Mouse (Mus musculus): ENCODE measurements around the gene Brd1. TPM values are rescaled to one million over a fixed set of nuclear protein-coding genes. Genes with fewer than 3 reads are reported as not detected.

Brd1 gene
- total and polyA plus RNA-seq, 2 experiments from 2014 or later, result 13.1 to 45.2 TPM

- no peak overlapping the region for H3K27ac ChIP-seq
- ATAC-seq, result no peak
These were observed 27.7 kb downstream of the Brd1 start for GRCm38 (mm10) chr15:88706320-88706719.

GRCm38 (mm10) chr15:88704284-88704683, 29.7 kb downstream of the Brd1 start:
- WGBS, result 59% methylated on average over 1 of the region's 1 CpGs
- no peaks in the 10 kb centered on the region for H3K27me3 ChIP-seq (ENCODE audit: insufficient read depth, low read length)
- TF ChIP-seq CTCF (IDR thresholded peaks at IDR 0.05; ENCODE audit: low read depth), result no peak
- peaks cover 78% of the 10 kb centered on the region for H3K36me3 ChIP-seq (ENCODE audit: insufficient read depth, low read length)
- no peak overlapping the region for H3K27ac ChIP-seq
- DNase-seq (ENCODE audit: low spot score) (no peak), ATAC-seq (no peak)
- H3K4me3 ChIP-seq (ENCODE audit: low read length), result no peak overlapping the region
- H3K9me3 ChIP-seq (ENCODE audit: low read length), result no peaks in the 10 kb centered on the region
- no peak overlapping the region for H3K9ac ChIP-seq (replicated peaks; ENCODE audit: low read length)
- H3K4me1 ChIP-seq (ENCODE audit: insufficient read depth, low read length), result no peaks in the 10 kb centered on the region
- H3K4me2 ChIP-seq (ENCODE audit: low read depth, low read length), result no peak overlapping the region

More at GRCm38 (mm10) chr15:88706320-88706719, 27.7 kb downstream of the Brd1 start:
- no peak overlapping the region for H3K9ac ChIP-seq (replicated peaks; ENCODE audit: low read length)
- DNase-seq (ENCODE audit: low spot score), result no peak
- no peak for TF ChIP-seq CTCF (IDR thresholded peaks at IDR 0.05; ENCODE audit: low read depth)
- WGBS, result 90% methylated on average over 6 of the region's 6 CpGs
- H3K4me1 ChIP-seq (ENCODE audit: insufficient read depth, low read length), result no peaks in the 10 kb centered on the region
- H3K4me2 ChIP-seq (ENCODE audit: low read depth, low read length), result no peak overlapping the region
- no peaks in the 10 kb centered on the region for H3K27me3 ChIP-seq (ENCODE audit: insufficient read depth, low read length)
- no peak overlapping the region for H3K4me3 ChIP-seq (ENCODE audit: low read length)
- H3K36me3 ChIP-seq (ENCODE audit: insufficient read depth, low read length), result peaks cover 74% of the 10 kb centered on the region
- H3K9me3 ChIP-seq (ENCODE audit: low read length), result no peaks in the 10 kb centered on the region

- 30% methylated on average over 3 of the region's 3 CpGs for WGBS
- Histone ChIP-seq H3K9me3 (ENCODE audit: low read length) (no peaks in the 10 kb centered on the region), H3K27me3 (ENCODE audit: insufficient read depth, low read length) (no peaks in the 10 kb centered on the region), H3K9ac (replicated peaks; ENCODE audit: low read length) (no peak overlapping the region), H3K27ac (no peak overlapping the region), H3K36me3 (ENCODE audit: insufficient read depth, low read length) (peaks cover 67% of the 10 kb centered on the region), H3K4me3 (ENCODE audit: low read length) (no peak overlapping the region), H3K4me1 (ENCODE audit: insufficient read depth, low read length) (no peaks in the 10 kb centered on the region), H3K4me2 (ENCODE audit: low read depth, low read length) (no peak overlapping the region)
- TF ChIP-seq CTCF (IDR thresholded peaks at IDR 0.05; ENCODE audit: low read depth), result no peak
- no peak for ATAC-seq
- peak; percentile 39 for DNase-seq (ENCODE audit: low spot score)
These were observed 31.5 kb downstream of the Brd1 start for GRCm38 (mm10) chr15:88702501-88702900.

GRCm38 (mm10) chr15:88700759-88701158, 33.3 kb downstream of the Brd1 start:
- 42% methylated on average over 18 of the region's 18 CpGs for WGBS
- Histone ChIP-seq H3K27ac (peak overlapping the region; percentile 48; the same call in 1 of the 2 replicates), H3K4me2 (ENCODE audit: low read depth, low read length) (no peak overlapping the region), H3K36me3 (ENCODE audit: insufficient read depth, low read length) (peaks cover 57% of the 10 kb centered on the region), H3K27me3 (ENCODE audit: insufficient read depth, low read length) (no peaks in the 10 kb centered on the region), H3K9ac (replicated peaks; ENCODE audit: low read length) (no peak overlapping the region), H3K4me1 (ENCODE audit: insufficient read depth, low read length) (no peaks in the 10 kb centered on the region), H3K9me3 (ENCODE audit: low read length) (no peaks in the 10 kb centered on the region), H3K4me3 (ENCODE audit: low read length) (no peak overlapping the region)
- ATAC-seq, result peak; percentile 70; the same call in 1 of the 2 replicates
- TF ChIP-seq CTCF (IDR thresholded peaks at IDR 0.05; ENCODE audit: low read depth), result no peak
- DNase-seq (ENCODE audit: low spot score), result peak; percentile 74

- ATAC-seq, result no peak
- TF ChIP-seq CTCF (IDR thresholded peaks at IDR 0.05; ENCODE audit: low read depth), result no peak
- Histone ChIP-seq H3K4me2 (ENCODE audit: low read depth, low read length) (no peak overlapping the region), H3K9me3 (ENCODE audit: low read length) (no peaks in the 10 kb centered on the region), H3K27me3 (ENCODE audit: insufficient read depth, low read length) (no peaks in the 10 kb centered on the region), H3K4me3 (ENCODE audit: low read length) (no peak overlapping the region), H3K9ac (replicated peaks; ENCODE audit: low read length) (no peak overlapping the region), H3K27ac (no peak overlapping the region), H3K4me1 (ENCODE audit: insufficient read depth, low read length) (no peaks in the 10 kb centered on the region), H3K36me3 (ENCODE audit: insufficient read depth, low read length) (peaks cover 60% of the 10 kb centered on the region)
- 84% methylated on average over 5 of the region's 5 CpGs for WGBS
- no peak for DNase-seq (ENCODE audit: low spot score)
These were observed 34.5 kb downstream of the Brd1 start for GRCm38 (mm10) chr15:88699508-88699907.

- no peak for TF ChIP-seq CTCF (IDR thresholded peaks at IDR 0.05; ENCODE audit: low read depth)
- H3K4me2 ChIP-seq (ENCODE audit: low read depth, low read length), result no peak overlapping the region
- H3K27ac ChIP-seq, result no peak overlapping the region
- WGBS, result 84% methylated on average over 5 of the region's 5 CpGs
- no peak overlapping the region for H3K9ac ChIP-seq (replicated peaks; ENCODE audit: low read length)
- no peak overlapping the region for H3K4me3 ChIP-seq (ENCODE audit: low read length)
- H3K4me1 ChIP-seq (ENCODE audit: insufficient read depth, low read length), result 0 out of 2 replicates have a peak, but pooled peaks cover 3% of the 10 kb centered on the region
- H3K27me3 ChIP-seq (ENCODE audit: insufficient read depth, low read length), result no peaks in the 10 kb centered on the region
- no peaks in the 10 kb centered on the region for H3K9me3 ChIP-seq (ENCODE audit: low read length)
- H3K36me3 ChIP-seq (ENCODE audit: insufficient read depth, low read length), result peaks cover 44% of the 10 kb centered on the region
- no peak for DNase-seq (ENCODE audit: low spot score)
- no peak for ATAC-seq
These were observed 36.4 kb downstream of the Brd1 start for GRCm38 (mm10) chr15:88697586-88697985.

GRCm38 (mm10) chr15:88696055-88696454, 38.0 kb downstream of the Brd1 start:
- ATAC-seq (no peak), DNase-seq (ENCODE audit: low spot score) (no peak)
- no peaks in the 10 kb centered on the region for H3K9me3 ChIP-seq (ENCODE audit: low read length)
- 94% methylated on average over 7 of the region's 7 CpGs for WGBS
- no peaks in the 10 kb centered on the region for H3K27me3 ChIP-seq (ENCODE audit: insufficient read depth, low read length)
- no peak overlapping the region for H3K4me2 ChIP-seq (ENCODE audit: low read depth, low read length)
- no peak overlapping the region for H3K4me3 ChIP-seq (ENCODE audit: low read length)
- H3K36me3 ChIP-seq (ENCODE audit: insufficient read depth, low read length), result peaks cover 46% of the 10 kb centered on the region
- H3K4me1 ChIP-seq (ENCODE audit: insufficient read depth, low read length), result 0 out of 2 replicates have a peak, but pooled peaks cover 3% of the 10 kb centered on the region
- no peak overlapping the region for H3K9ac ChIP-seq (replicated peaks; ENCODE audit: low read length)
- no peak overlapping the region for H3K27ac ChIP-seq
- no peak for TF ChIP-seq CTCF (IDR thresholded peaks at IDR 0.05; ENCODE audit: low read depth)

Data from hindbrain, postnatal 0 days (tissue).